Mouse (Mus musculus): ENCODE data around the gene Sirt7. TPM values are rescaled to one million over a fixed set of nuclear protein-coding genes. Genes with fewer than 3 reads are reported as not detected.

Gene Sirt7
- total and polyA plus RNA-seq, 2 experiments from 2014 or later = 31.3 to 36.0 TPM

- peak overlapping the region; percentile 78 for H3K4me3 ChIP-seq (ENCODE audit: low read depth, low read length)
- peak overlapping the region; percentile 84 for H3K4me2 ChIP-seq (ENCODE audit: low read depth, low read length, poor library complexity, severe bottlenecking)
- H3K27me3 ChIP-seq (ENCODE audit: insufficient read depth, low read length) = no peaks in the 10 kb centered on the region
- DNase-seq (ENCODE audit: low spot score) (no peak), ATAC-seq (ENCODE audit: low FRiP score) (no peak)
- peaks cover 49% of the 10 kb centered on the region for H3K36me3 ChIP-seq (ENCODE audit: insufficient read depth, low read length)
- peak overlapping the region; percentile 85 for H3K27ac ChIP-seq (ENCODE audit: low read depth, low read length)
- H3K9me3 ChIP-seq (ENCODE audit: low read length) = no peaks in the 10 kb centered on the region
- peaks cover 8% of the 10 kb centered on the region; the same call in 1 of the 2 replicates for H3K4me1 ChIP-seq (ENCODE audit: insufficient read depth, low read length)
- WGBS = 48% methylated on average over 4 of the region's 4 CpGs
- H3K9ac ChIP-seq (replicated peaks; ENCODE audit: low read length, poor library complexity, severe bottlenecking) = peak overlapping the region; percentile 81
- no peak for TF ChIP-seq CTCF (IDR thresholded peaks at IDR 0.05)
These were observed 8.3 kb downstream of the Sirt7 start for GRCm38 (mm10) chr11:120616617-120617294.

- TF ChIP-seq CTCF (IDR thresholded peaks at IDR 0.05) = no peak
- DNase-seq (ENCODE audit: low spot score) (no peak), ATAC-seq (ENCODE audit: low FRiP score) (no peak)
- 90% methylated on average over 11 of the region's 11 CpGs for WGBS
- Histone ChIP-seq H3K9ac (replicated peaks; ENCODE audit: low read length, poor library complexity, severe bottlenecking) (no peak overlapping the region), H3K4me2 (ENCODE audit: low read depth, low read length, poor library complexity, severe bottlenecking) (0 out of 2 replicates have a peak overlapping the region, but pooled peaks have one; percentile 1), H3K9me3 (ENCODE audit: low read length) (no peaks in the 10 kb centered on the region), H3K27ac (ENCODE audit: low read depth, low read length) (no peak overlapping the region), H3K4me3 (ENCODE audit: low read depth, low read length) (no peak overlapping the region), H3K27me3 (ENCODE audit: insufficient read depth, low read length) (no peaks in the 10 kb centered on the region), H3K4me1 (ENCODE audit: insufficient read depth, low read length) (peaks cover 8% of the 10 kb centered on the region; the same call in 1 of the 2 replicates), H3K36me3 (ENCODE audit: insufficient read depth, low read length) (peaks cover 50% of the 10 kb centered on the region)
These were observed 9.3 kb downstream of the Sirt7 start for GRCm38 (mm10) chr11:120615606-120616203.

- H3K9me3 ChIP-seq (ENCODE audit: low read length) = no peaks in the 10 kb centered on the region
- H3K4me1 ChIP-seq (ENCODE audit: insufficient read depth, low read length) = peaks cover 8% of the 10 kb centered on the region; the same call in 1 of the 2 replicates
- no peak overlapping the region for H3K27ac ChIP-seq (ENCODE audit: low read depth, low read length)
- DNase-seq (ENCODE audit: low spot score) = no peak
- H3K9ac ChIP-seq (replicated peaks; ENCODE audit: low read length, poor library complexity, severe bottlenecking) = no peak overlapping the region
- H3K4me2 ChIP-seq (ENCODE audit: low read depth, low read length, poor library complexity, severe bottlenecking) = no peak overlapping the region
- ATAC-seq (ENCODE audit: low FRiP score) = no peak
- no peaks in the 10 kb centered on the region for H3K27me3 ChIP-seq (ENCODE audit: insufficient read depth, low read length)
- WGBS = 94% methylated on average over 6 of the region's 6 CpGs
- peaks cover 47% of the 10 kb centered on the region for H3K36me3 ChIP-seq (ENCODE audit: insufficient read depth, low read length)
- TF ChIP-seq CTCF (IDR thresholded peaks at IDR 0.05) = no peak
- no peak overlapping the region for H3K4me3 ChIP-seq (ENCODE audit: low read depth, low read length)
These were observed 9.9 kb downstream of the Sirt7 start for GRCm38 (mm10) chr11:120615167-120615566.

GRCm38 (mm10) chr11:120613976-120614375 is 11.1 kb downstream of the Sirt7 start:
- Histone ChIP-seq H3K9me3 (ENCODE audit: low read length) (no peaks in the 10 kb centered on the region), H3K4me1 (ENCODE audit: insufficient read depth, low read length) (peaks cover 8% of the 10 kb centered on the region; the same call in 1 of the 2 replicates), H3K36me3 (ENCODE audit: insufficient read depth, low read length) (peaks cover 45% of the 10 kb centered on the region), H3K27ac (ENCODE audit: low read depth, low read length) (no peak overlapping the region), H3K9ac (replicated peaks; ENCODE audit: low read length, poor library complexity, severe bottlenecking) (no peak overlapping the region), H3K27me3 (ENCODE audit: insufficient read depth, low read length) (no peaks in the 10 kb centered on the region), H3K4me3 (ENCODE audit: low read depth, low read length) (no peak overlapping the region), H3K4me2 (ENCODE audit: low read depth, low read length, poor library complexity, severe bottlenecking) (no peak overlapping the region)
- WGBS = 85% methylated on average over 8 of the region's 8 CpGs
- ATAC-seq (ENCODE audit: low FRiP score) (no peak), DNase-seq (ENCODE audit: low spot score) (no peak)
- no peak for TF ChIP-seq CTCF (IDR thresholded peaks at IDR 0.05)

- H3K9ac ChIP-seq (replicated peaks; ENCODE audit: low read length, poor library complexity, severe bottlenecking) = no peak overlapping the region
- H3K36me3 ChIP-seq (ENCODE audit: insufficient read depth, low read length) = peaks cover 40% of the 10 kb centered on the region
- DNase-seq (ENCODE audit: low spot score) = no peak
- TF ChIP-seq CTCF (IDR thresholded peaks at IDR 0.05) = no peak
- no peak overlapping the region for H3K27ac ChIP-seq (ENCODE audit: low read depth, low read length)
- no peaks in the 10 kb centered on the region for H3K27me3 ChIP-seq (ENCODE audit: insufficient read depth, low read length)
- H3K9me3 ChIP-seq (ENCODE audit: low read length) = no peaks in the 10 kb centered on the region
- ATAC-seq (ENCODE audit: low FRiP score) = no peak
- H3K4me3 ChIP-seq (ENCODE audit: low read depth, low read length) = no peak overlapping the region
- 93% methylated on average over 10 of the region's 10 CpGs for WGBS
- no peak overlapping the region for H3K4me2 ChIP-seq (ENCODE audit: low read depth, low read length, poor library complexity, severe bottlenecking)
- peaks cover 8% of the 10 kb centered on the region; the same call in 1 of the 2 replicates for H3K4me1 ChIP-seq (ENCODE audit: insufficient read depth, low read length)
These were observed 11.5 kb downstream of the Sirt7 start for GRCm38 (mm10) chr11:120613481-120613972.

- Histone ChIP-seq H3K4me1 (ENCODE audit: insufficient read depth, low read length) (peaks cover 8% of the 10 kb centered on the region; the same call in 1 of the 2 replicates), H3K27me3 (ENCODE audit: insufficient read depth, low read length) (no peaks in the 10 kb centered on the region), H3K9ac (replicated peaks; ENCODE audit: low read length, poor library complexity, severe bottlenecking) (no peak overlapping the region), H3K36me3 (ENCODE audit: insufficient read depth, low read length) (peaks cover 37% of the 10 kb centered on the region), H3K9me3 (ENCODE audit: low read length) (no peaks in the 10 kb centered on the region), H3K4me2 (ENCODE audit: low read depth, low read length, poor library complexity, severe bottlenecking) (no peak overlapping the region), H3K27ac (ENCODE audit: low read depth, low read length) (no peak overlapping the region), H3K4me3 (ENCODE audit: low read depth, low read length) (no peak overlapping the region)
- DNase-seq (ENCODE audit: low spot score) = peak; percentile 78
- peak; percentile 35; the same call in 1 of the 2 replicates for ATAC-seq (ENCODE audit: low FRiP score)
- TF ChIP-seq CTCF (IDR thresholded peaks at IDR 0.05) = peak; percentile 83
- 49% methylated on average over 6 of the region's 6 CpGs for WGBS
These were observed 12.3 kb downstream of the Sirt7 start for GRCm38 (mm10) chr11:120612763-120613162.
